Mouse (Mus musculus): ENCODE data around the gene Batf2. TPM values are rescaled to one million over a fixed set of nuclear protein-coding genes. Genes with fewer than 3 reads are reported as not detected.

The Batf2 gene
- total and polyA plus RNA-seq, 3 experiments: not detected

DNA sequence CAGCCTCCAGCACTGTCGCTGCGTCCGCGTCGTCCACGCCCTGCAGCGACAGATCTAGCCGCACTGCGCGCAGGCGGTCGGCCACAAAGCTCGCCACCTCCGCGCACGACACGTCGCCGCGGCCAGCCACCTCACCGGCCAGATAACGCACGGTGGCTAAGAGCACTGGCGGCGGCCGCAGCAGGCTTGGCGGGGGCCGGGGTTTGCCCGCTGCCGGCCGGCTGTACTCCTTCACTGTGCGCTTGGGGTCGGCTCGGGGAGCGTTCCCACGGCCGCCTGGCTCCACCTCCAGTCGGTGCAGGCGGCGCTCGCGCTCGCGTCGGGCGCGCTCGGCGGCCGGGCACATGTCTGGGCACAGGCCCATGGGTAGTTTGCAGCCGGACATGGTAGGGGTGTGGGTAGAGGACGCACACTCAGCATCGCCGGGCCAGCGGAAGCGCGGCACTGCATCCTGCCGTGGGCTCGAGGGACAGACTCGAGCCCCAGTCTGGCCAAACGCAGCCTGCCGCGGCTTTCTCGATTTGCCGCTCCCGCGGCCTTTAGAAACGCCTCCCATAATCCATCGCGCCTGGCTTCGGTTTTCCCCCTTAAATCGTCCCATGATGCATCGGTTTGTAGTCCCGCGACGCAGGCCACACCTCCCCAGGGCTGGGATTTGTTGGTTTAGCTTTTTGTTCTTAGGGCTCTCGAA is 22.7 kb upstream of the Batf2 start, which contains the start of gene Sac3d1 (continued):
- TF ChIP-seq TBP (conservative IDR thresholded peaks at IDR 0.05; ENCODE audit: low read depth, low read length) (peak; percentile 95), CTCF (conservative IDR thresholded peaks at IDR 0.05 in 1 of 2, IDR thresholded peaks at IDR 0.05 in 1 of 2; ENCODE audit: low read depth in 2 of 2, low read length in 2 of 2) (peak in 1 of 2 experiments; percentile 3; a peak in 1 of 4 replicates)

DNA sequence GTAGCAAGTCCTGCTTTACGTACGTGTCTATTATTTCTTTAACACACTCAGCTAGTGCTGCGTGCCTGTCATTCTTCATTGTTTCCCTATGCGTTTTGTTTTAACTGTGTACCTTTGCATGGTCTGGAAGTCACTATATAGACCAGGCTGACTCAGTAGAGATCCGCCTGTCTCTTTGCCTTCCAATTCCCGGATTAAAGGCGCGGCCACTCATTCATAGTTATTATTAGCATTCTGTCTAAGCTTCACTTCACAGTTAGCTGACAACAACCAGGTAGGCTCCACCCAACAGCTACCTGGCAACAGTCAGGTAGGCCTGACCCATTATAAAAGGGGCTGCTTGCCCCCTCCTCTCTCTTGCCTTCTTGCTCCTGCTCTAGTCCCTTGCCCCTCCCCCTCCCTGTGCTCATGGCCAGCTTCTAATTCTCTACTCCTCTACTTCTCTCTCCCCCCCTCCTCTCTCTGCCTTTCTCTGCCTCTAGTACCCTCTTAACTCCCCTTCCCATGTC is 22.1 kb upstream of the Batf2 start:
- Histone ChIP-seq H3K79me2 (replicated peaks; ENCODE audit: control insufficient read depth, extremely low read depth, insufficient read depth, poor library complexity, severe bottlenecking) (peaks cover 14% of the 10 kb centered on the region), H3K4me3 (replicated peaks in 1 of 3; ENCODE audit: low read depth in 2 of 3, low read length in 2 of 3, poor library complexity in 1 of 3) (peak overlapping the region; percentile 60 to 90 (median 78)), H3K4me2 (ENCODE audit: insufficient read depth, low read depth, poor library complexity, severe bottlenecking) (peak overlapping the region; percentile 37), H3K9ac (ENCODE audit: insufficient read depth, low read depth) (peak overlapping the region; percentile 62), H3K9me3 (replicated peaks; ENCODE audit: low read length) (no peaks in the 10 kb centered on the region), H3K27me3 (replicated peaks) (no peaks in the 10 kb centered on the region), H3K27ac (ENCODE audit: insufficient read depth, low read depth) (peak overlapping the region; percentile 26), H3K36me3 (replicated peaks in 1 of 2; ENCODE audit: control insufficient read depth in 1 of 2, insufficient read depth in 1 of 2, low read length in 1 of 2) (peaks cover 30 to 68% of the 10 kb centered on the region in 2 experiments), H3K4me1 (ENCODE audit: control insufficient read depth in 1 of 2, insufficient read depth in 2 of 2) (peaks cover 6 to 30% of the 10 kb centered on the region in 2 experiments; a peak in 3 of 4 replicates)
- in situ Hi-C loops (cut with MboI; ENCODE audit: low pct_ligation_motif_present, low pct_unique_long_range_greater_than_20kb, low sequenced_read_pairs): no loop called here
- dilution Hi-C loops (cut with MboI; ENCODE audit: extremely low pct_ligation_motif_present, extremely low pct_unique_long_range_greater_than_20kb, low sequenced_read_pairs): no loop called here
- DNase-seq (ENCODE audit: extremely low read depth): no peak
- TF ChIP-seq USF1 (IDR thresholded peaks at IDR 0.05; ENCODE audit: low read depth, low read length) (no peak), PAX5 (IDR thresholded peaks at IDR 0.05; ENCODE audit: low read length) (no peak), ZNF384 (IDR thresholded peaks at IDR 0.05; ENCODE audit: low read depth, low read length) (no peak), SIN3A (IDR thresholded peaks at IDR 0.05; ENCODE audit: low read length) (0 out of 2 replicates have a peak, but pooled peaks have one; percentile 2), MAFK (IDR thresholded peaks at IDR 0.05; ENCODE audit: insufficient replicate concordance, low read length) (no peak), CHD1 (IDR thresholded peaks at IDR 0.05; ENCODE audit: low read depth, low read length) (no peak), JUND (conservative IDR thresholded peaks at IDR 0.05; ENCODE audit: low read depth, low read length) (no peak), SMC3 (IDR thresholded peaks at IDR 0.05; ENCODE audit: low read depth, low read length) (no peak), CHD2 (IDR thresholded peaks at IDR 0.05; ENCODE audit: low read length) (0 out of 2 replicates have a peak, but pooled peaks have one; percentile 14), POLR2AphosphoS2 (IDR thresholded peaks at IDR 0.05; ENCODE audit: low read depth, low read length) (0 out of 2 replicates have a peak, but pooled peaks have one; percentile 22), MAX (IDR thresholded peaks at IDR 0.05; ENCODE audit: low read length) (no peak), EP300 (IDR thresholded peaks at IDR 0.05; ENCODE audit: low read length) (0 out of 2 replicates have a peak, but pooled peaks have one; percentile 23), ELF1 (IDR thresholded peaks at IDR 0.05; ENCODE audit: low read depth, low read length) (no peak), HCFC1 (IDR thresholded peaks at IDR 0.05; ENCODE audit: low read depth, low read length) (no peak), CTCF (conservative IDR thresholded peaks at IDR 0.05 in 1 of 2, IDR thresholded peaks at IDR 0.05 in 1 of 2; ENCODE audit: low read depth in 2 of 2, low read length in 2 of 2) (no peak), MXI1 (IDR thresholded peaks at IDR 0.05; ENCODE audit: low read depth, low read length) (no peak), ETS1 (conservative IDR thresholded peaks at IDR 0.05; ENCODE audit: low read depth, low read length) (no peak), IRF4 (IDR thresholded peaks at IDR 0.05; ENCODE audit: low read depth, low read length) (peak; percentile 3; the same call in 1 of the 2 replicates), MEF2A (IDR thresholded peaks at IDR 0.05; ENCODE audit: borderline replicate concordance, low read depth, low read length) (no peak), E2F4 (IDR thresholded peaks at IDR 0.05; ENCODE audit: insufficient replicate concordance, low read depth, low read length) (no peak), ZMIZ1 (IDR thresholded peaks at IDR 0.05; ENCODE audit: low read depth, low read length) (no peak), NELFE (IDR thresholded peaks at IDR 0.05; ENCODE audit: low read depth, low read length) (no peak), TCF12 (IDR thresholded peaks at IDR 0.05; ENCODE audit: low read depth, low read length) (no peak), RCOR1 (conservative IDR thresholded peaks at IDR 0.05; ENCODE audit: low read depth, low read length) (no peak)
